Mouse (Mus musculus) bone marrow, adult 2 months (tissue): ENCODE measurements around the gene Ttc39b.

Source experiments
- CTCF ChIP-seq: fragments of 200-500 bp; IDR thresholded peaks from 2 replicates; pipeline ENCODE4 v1.5.1; 2011; ENCODE audit warnings: low read length, control low read depth; ENCODE audit not compliant: control insufficient read depth, insufficient read depth
- POLR2A ChIP-seq: fragments of 200-500 bp; IDR thresholded peaks from 2 replicates; pipeline ENCODE4 v1.6.1; 2011; ENCODE audit warnings: low read depth, mild to moderate bottlenecking, control low read depth, low read length, borderline replicate concordance; ENCODE audit not compliant: control insufficient read depth

DNA sequence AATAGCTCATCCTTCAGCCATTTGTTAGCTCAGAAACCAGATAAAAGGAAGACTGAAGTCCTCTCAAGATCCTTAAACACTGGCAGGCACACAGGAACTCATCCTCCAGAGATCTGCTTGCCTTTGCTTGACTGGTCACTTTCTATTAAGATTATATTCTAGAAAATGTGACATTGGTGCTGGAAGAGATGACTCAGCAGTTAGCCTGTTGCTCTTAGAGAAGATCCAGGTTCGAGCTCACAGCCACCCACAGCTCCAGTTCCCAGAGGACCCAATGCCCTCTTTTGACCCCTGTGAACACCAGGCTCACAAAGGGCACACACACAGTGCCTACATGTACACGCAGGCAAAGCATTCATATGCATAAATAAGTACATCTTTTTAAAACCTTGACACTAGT, 49.8 kb downstream of the Ttc39b start:
- TF ChIP-seq CTCF (no peak), POLR2A (no peak)
